Mouse (Mus musculus): ENCODE measurements at regions not wholly inside any gene's neighbourhood (a gene's known extent, or its start where the extent isn't known, plus 50 kb on each side); places are given as distances from the start of the nearest gene placed in this dataset.

- TF ChIP-seq CTCF (IDR thresholded peaks at IDR 0.05; ENCODE audit: borderline replicate concordance, insufficient read depth, low read depth, low read length): no peak
- TF ChIP-seq POLR2A (IDR thresholded peaks at IDR 0.05; ENCODE audit: borderline replicate concordance, insufficient read depth, low read length): no peak
These were observed 55.8 kb upstream of the Cerkl start for GRCm38 (mm10) chr2:79512374-79512773.
